Mouse (Mus musculus): ENCODE data around the gene Gabarapl2. TPM values are rescaled to one million over a fixed set of nuclear protein-coding genes. Genes with fewer than 3 reads are reported as not detected.
A peak's percentile ranks its signal among the peaks of the same experiment; 100 is the strongest.

The Gabarapl2 gene
- polyA plus RNA-seq, 1 experiment from 2014 or later: 213 TPM

- peak; percentile 80 for DNase-seq (ENCODE audit: extremely low spot score, low spot score)
- Histone ChIP-seq H3K4me3 (no peak overlapping the region), H3K27ac (no peak overlapping the region), H3K4me1 (peaks cover 9% of the 10 kb centered on the region), H3K36me3 (replicated peaks) (peaks cover 73% of the 10 kb centered on the region), H3K9me3 (no peaks in the 10 kb centered on the region), H3K27me3 (ENCODE audit: poor library complexity, severe bottlenecking) (no peaks in the 10 kb centered on the region)
- 23% methylated on average over 7 of the region's 7 CpGs for WGBS
These were observed 49.4 kb downstream of the Gabarapl2 start for GRCm38 (mm10) chr8:111989911-111990310.

- no peaks in the 10 kb centered on the region for H3K9me3 ChIP-seq
- 71% methylated on average over 8 of the region's 8 CpGs for WGBS
- peaks cover 73% of the 10 kb centered on the region for H3K36me3 ChIP-seq (replicated peaks)
- peak overlapping the region; percentile 90 for H3K27ac ChIP-seq
- peaks cover 9% of the 10 kb centered on the region for H3K4me1 ChIP-seq
- peak overlapping the region; percentile 85 for H3K4me3 ChIP-seq
- H3K27me3 ChIP-seq (ENCODE audit: poor library complexity, severe bottlenecking): no peaks in the 10 kb centered on the region
- no peak for DNase-seq (ENCODE audit: extremely low spot score, low spot score)
These were observed 50.8 kb downstream of the Gabarapl2 start for GRCm38 (mm10) chr8:111991278-111991677.

GRCm38 (mm10) chr8:111992013-111992702 lies 51.7 kb downstream of the Gabarapl2 start, which contains the start of gene Adat1:
Adat1 (minus strand) TSS chr8:111992302.
- H3K9me3 ChIP-seq: no peaks in the 10 kb centered on the region
- peak within 1 kb of the TSS; percentile 90 for H3K27ac ChIP-seq
- peaks cover 9% of the 10 kb centered on the region for H3K4me1 ChIP-seq
- DNase-seq (ENCODE audit: extremely low spot score, low spot score): peak; percentile 90
- H3K36me3 ChIP-seq (replicated peaks): peaks cover 75% of the 10 kb centered on the region
- peak within 1 kb of the TSS; percentile 85 for H3K4me3 ChIP-seq
- H3K27me3 ChIP-seq (ENCODE audit: poor library complexity, severe bottlenecking): no peaks in the 10 kb centered on the region
- 5% methylated on average over 33 of the region's 33 CpGs for WGBS

- no peak for DNase-seq (ENCODE audit: extremely low spot score, low spot score)
- WGBS: 79% methylated on average over 3 of the region's 3 CpGs
- no peak overlapping the region for H3K27ac ChIP-seq
- H3K4me3 ChIP-seq: no peak overlapping the region
- H3K4me1 ChIP-seq: peaks cover 9% of the 10 kb centered on the region
- H3K27me3 ChIP-seq (ENCODE audit: poor library complexity, severe bottlenecking): no peaks in the 10 kb centered on the region
- peaks cover 75% of the 10 kb centered on the region for H3K36me3 ChIP-seq (replicated peaks)
- H3K9me3 ChIP-seq: no peaks in the 10 kb centered on the region
These were observed 52.2 kb downstream of the Gabarapl2 start for GRCm38 (mm10) chr8:111992703-111993039.

Other genes with a start within 250 kb of the Gabarapl2 start
- not detected in 2 replicates for gene Ctrb1, start 249.7 kb upstream of the Gabarapl2 start, polyA plus RNA-seq (2016; fragmentation: Nextera tagmentation; extraction: Ambion mirVana)
- 46.6 and 49.9 TPM in 2 replicates for gene Bcar1, start 196.9 kb upstream of the Gabarapl2 start, polyA plus RNA-seq (2016; fragmentation: Nextera tagmentation; extraction: Ambion mirVana)
- gene Cfdp1, start 86.4 kb upstream of the Gabarapl2 start, polyA plus RNA-seq (2016; fragmentation: Nextera tagmentation; extraction: Ambion mirVana): 234 and 248 TPM in 2 replicates
- gene Tmem170, start 64.0 kb upstream of the Gabarapl2 start, polyA plus RNA-seq (2016; fragmentation: Nextera tagmentation; extraction: Ambion mirVana): 9.1 and 11.8 TPM in 2 replicates
- 1.4 and 1.7 TPM in 2 replicates for gene Chst5, start 30.3 kb upstream of the Gabarapl2 start, polyA plus RNA-seq (2016; fragmentation: Nextera tagmentation; extraction: Ambion mirVana)
- gene Tmem231, start 6.8 kb upstream of the Gabarapl2 start, polyA plus RNA-seq (2016; fragmentation: Nextera tagmentation; extraction: Ambion mirVana): 23.1 and 23.2 TPM in 2 replicates
- gene Adat1, start 51.6 kb downstream of the Gabarapl2 start, polyA plus RNA-seq (2016; fragmentation: Nextera tagmentation; extraction: Ambion mirVana): 18.6 and 18.7 TPM in 2 replicates
- 270 and 285 TPM in 2 replicates for gene Kars, start 70.6 kb downstream of the Gabarapl2 start, polyA plus RNA-seq (2016; fragmentation: Nextera tagmentation; extraction: Ambion mirVana)
- gene Terf2ip, start 70.7 kb downstream of the Gabarapl2 start, polyA plus RNA-seq (2016; fragmentation: Nextera tagmentation; extraction: Ambion mirVana): 26.7 and 27.5 TPM in 2 replicates
- gene Gm6793, start 74.3 kb downstream of the Gabarapl2 start, polyA plus RNA-seq (2016; fragmentation: Nextera tagmentation; extraction: Ambion mirVana): 0.21 TPM in 1 of 2 replicates, not detected in the other

Measured in forebrain, embryonic 10.5 days (tissue).